Mouse (Mus musculus): Measurements from ENCODE around the gene Itgb7. TPM values are rescaled to one million over a fixed set of nuclear protein-coding genes. Genes with fewer than 3 reads are reported as not detected.
A peak's percentile ranks its signal among the peaks of the same experiment; 100 is the strongest.

Itgb7 gene
- 1 to 10 TPM in 2 of 4 experiments, under 1 TPM in 2; 0.34 to 1.8 (median 1.0) TPM for total RNA-seq (2022)

DNA sequence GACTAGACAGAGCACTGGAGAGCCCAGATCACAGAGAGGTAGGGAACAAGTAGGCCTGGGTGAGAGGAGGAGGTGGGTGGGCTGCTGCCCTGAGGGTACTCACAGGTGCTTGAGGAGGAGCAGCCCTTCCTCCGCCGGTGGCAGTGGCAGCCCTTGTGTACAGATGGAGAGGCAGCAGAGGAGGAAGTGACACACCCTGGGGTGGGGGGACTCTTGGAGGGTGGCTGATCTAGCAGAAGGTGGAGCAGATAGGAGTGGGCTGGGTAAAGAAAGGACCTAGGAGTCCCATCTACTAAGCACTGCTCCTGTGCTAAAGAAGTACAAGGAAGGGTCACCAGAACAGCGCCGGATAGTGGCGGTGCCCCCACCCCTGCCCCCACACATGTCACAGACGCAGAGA is at the start of gene Itgb7:
Itgb7 (minus strand) TSS at position 197 of the 400 bp plus-strand sequence.
- no peak for DNase-seq (ENCODE audit: low spot score in 2 of 2)

DNA sequence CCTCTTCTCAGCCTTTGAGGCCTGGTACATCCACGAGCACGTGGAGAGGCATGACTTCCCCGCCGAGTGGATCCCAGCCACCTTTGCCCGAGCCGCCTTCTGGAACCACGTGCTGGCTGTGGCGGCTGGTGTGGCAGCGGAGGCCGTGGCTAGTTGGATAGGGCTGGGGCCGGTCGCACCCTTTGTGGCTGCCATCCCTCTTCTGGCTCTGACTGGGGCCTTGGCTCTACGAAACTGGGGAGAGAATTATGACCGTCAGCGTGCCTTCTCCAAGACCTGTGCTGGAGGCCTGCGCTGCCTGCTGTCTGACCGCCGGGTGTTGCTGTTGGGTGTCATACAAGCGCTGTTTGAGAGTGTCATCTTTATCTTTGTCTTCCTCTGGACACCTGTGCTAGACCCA is 48.9 kb upstream of the Itgb7 start:
- DNase-seq (ENCODE audit: low spot score in 2 of 2) = no peak

DNA sequence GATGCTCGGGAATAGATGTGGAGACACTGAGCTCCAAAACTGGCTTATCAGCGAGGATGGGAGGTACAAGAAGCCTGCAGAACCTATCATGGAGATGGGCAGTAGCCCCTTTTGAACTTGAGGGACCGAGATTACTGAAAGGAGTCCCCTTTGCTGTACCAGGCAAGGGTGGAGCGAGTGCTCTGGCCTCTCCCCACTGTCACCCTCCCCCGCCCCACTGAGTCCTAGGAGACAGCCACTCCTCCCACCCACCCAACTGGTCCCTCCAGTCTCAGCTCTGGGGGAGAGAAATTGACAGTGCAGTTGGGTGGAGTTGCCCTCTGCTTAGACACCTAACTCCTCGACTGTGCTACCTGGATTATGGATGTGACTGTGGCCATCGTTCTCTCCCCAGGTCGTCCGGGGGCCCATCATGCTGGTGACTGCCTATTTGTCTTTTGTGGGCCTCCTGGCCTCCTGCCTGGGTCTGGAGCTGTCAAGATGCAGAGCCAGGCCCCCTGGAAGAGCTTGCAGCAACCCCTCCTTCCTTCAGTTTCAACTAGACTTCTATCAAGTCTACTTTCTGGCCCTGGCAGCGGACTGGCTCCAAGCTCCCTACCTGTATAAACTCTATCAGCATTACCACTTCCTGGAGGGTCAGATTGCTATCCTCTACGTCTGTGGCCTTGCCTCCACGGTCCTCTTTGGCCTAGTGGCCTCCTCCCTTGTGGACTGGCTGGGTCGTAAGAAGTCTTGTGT is 48.2 kb upstream of the Itgb7 start:
- DNase-seq (ENCODE audit: low spot score in 2 of 2) = no peak

DNA sequence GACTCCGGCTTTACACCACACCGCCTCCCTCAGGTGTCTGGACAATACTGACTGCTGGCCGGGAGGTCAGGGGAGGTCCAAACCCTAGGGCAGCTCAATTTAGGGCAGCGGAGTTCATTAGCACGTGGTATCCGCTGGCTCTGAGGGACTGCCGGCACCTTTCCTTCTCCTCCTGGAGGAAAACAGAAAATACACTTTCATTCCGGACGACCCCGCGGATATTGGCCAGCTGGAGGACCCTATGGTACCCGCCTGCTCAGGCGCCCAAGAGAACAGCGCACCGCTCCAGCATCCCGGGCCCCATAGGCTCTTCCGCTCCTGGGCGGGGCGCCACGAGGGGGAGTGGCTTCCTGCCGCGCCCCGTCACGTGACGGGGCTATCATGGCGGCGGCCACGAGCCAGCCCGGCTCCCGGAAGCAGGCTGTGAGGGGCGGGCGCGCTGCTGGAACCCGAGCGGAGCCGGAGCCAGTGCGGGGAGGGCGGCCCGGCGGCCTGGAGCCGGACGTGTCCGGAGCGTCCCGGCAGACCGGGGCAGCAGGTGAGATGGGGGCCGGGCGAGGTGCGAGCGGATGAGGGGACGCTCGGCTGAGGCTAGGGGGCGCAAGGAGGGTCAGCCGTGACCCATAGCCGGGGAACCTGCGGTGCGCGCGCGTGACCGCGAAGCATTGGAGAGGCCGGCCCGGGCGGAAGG is 47.5 kb upstream of the Itgb7 start, which contains the start of gene Mfsd5:
Mfsd5 (plus strand) TSS at position 363 of the 691 bp plus-strand sequence.
- DNase-seq (ENCODE audit: low spot score in 2 of 2) = peak; percentile 76 to 82

DNA sequence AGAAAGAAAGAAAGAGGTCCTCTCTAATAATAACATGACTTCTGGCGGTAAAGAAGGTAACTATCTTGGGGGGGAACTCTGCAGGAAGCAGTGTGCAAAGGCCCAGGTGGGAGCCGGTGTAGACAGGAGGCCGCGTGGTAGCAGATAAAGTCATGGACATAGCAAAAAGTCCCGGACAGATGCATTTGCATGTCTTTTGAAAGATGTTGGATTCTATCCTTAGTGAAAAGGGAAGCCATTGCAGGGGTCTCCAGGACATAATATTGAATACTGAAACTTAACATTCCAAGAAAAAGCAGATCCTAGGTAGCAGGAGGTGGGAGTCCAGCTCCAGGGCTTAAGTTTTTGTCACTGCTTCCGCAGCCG is 47.0 kb upstream of the Itgb7 start:
- no peak for DNase-seq (ENCODE audit: low spot score in 2 of 2)

DNA sequence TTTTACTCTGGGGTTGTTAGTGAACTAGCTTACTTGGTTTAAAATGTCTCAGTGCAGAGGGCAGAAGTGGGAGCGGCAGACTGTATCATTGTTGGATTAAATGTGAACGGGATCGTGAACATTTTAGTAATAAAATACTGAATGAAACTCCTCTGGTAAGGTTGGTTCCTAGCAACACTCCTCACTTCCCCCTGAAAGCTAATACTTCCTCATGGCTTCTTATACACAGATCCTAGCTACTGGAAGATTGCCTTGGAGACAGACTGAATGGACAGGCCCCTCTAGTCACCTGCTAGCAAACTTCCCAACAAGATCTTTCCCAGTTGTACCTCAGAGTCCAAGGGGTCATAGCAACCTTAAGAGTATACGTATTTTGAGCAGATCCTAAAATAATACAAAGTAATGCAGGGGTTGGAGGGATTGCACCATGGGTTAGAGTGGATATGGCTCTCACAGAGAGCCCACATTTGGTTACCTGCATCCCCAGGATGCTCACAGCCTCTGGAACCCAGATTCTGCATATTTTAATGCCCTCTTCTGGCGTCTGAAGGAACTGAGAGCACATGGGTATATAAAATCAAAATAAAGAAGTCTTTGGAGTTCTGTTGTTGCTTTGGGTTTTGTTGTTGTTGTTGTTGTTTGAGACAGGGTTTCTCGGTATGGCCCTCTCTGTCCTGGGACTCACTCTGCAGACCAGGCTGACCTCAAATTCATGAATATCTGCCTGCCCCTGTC is 42.4 kb upstream of the Itgb7 start:
- no peak for DNase-seq (ENCODE audit: low spot score in 2 of 2)

DNA sequence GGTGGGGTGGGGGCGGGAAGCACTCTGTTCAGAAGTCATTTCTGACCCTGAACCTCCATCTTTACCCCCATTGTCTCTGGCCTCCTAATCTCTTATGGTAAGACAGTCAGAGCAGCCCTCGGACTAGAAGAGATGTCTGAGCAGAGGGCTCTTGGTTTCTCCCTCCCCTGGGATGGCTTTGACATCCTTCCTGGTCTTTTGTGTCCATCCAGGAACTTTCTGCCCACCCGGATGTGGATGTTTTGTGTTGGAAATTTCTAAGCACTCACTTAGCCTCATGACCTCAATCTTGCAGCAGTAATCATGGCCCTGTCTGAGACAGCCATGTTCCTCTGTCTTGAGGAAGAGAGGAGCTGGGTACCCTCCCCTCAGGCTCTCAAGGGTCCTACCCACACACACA is 39.7 kb upstream of the Itgb7 start:
- no peak for DNase-seq (ENCODE audit: low spot score in 2 of 2)

DNA sequence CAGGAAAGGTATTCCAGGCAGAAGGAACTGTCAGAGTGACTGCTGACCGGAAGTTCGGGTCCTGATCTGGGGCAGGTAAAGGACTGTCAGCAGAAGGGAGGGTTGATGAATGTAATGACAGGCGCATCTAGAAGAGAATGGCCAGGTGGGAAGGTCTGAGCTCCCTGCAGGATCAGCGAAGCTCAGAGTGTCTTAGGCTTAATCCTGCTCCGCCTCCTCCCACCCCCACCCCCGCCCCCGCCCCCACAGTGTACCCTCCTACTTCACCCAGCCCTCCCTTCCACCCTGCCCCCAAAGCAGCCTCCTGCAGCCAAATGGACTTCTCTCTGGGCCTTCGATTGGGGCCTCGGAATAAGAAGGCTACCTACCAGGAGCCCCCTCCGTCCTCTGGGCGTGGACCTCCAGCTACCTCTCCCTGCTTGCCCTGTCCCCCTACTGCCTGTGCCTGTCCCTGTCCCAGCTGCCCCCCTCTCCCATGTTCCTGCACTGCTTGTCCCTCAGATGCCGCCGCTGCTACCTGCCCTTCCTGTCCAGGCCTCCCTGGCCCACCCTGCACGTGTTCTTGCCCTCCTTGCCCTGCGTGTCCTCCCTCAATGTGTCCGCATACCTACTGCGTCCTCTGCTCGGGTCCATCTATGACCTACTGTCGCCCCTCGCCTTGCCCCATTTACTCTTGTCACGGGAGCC is 38.7 kb upstream of the Itgb7 start, which contains the start of gene Gm9918:
Gm9918 (plus strand) TSS at position 290 of the 687 bp plus-strand sequence.
- DNase-seq (ENCODE audit: low spot score in 2 of 2) = no peak

DNA sequence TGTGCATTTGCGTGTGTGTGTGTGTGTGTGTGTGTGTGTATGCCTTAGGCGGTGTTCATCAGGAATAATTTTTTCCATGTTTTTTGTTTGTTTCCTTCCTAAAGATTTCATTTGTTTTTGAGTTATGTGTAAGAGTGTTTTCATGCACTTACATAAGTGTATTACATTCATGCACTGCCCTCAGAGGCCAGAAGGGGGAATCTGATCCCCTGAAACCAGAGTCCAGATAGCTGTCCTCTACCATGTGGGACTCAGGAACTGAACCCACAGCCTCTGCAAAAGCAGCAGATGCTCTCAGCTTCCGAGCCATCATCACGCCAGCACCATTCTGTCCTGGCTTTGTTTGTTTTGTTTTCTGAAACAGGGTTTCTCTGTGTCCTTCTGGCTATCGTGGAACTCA is 33.8 kb upstream of the Itgb7 start:
- no peak for DNase-seq (ENCODE audit: low spot score in 2 of 2)

DNA sequence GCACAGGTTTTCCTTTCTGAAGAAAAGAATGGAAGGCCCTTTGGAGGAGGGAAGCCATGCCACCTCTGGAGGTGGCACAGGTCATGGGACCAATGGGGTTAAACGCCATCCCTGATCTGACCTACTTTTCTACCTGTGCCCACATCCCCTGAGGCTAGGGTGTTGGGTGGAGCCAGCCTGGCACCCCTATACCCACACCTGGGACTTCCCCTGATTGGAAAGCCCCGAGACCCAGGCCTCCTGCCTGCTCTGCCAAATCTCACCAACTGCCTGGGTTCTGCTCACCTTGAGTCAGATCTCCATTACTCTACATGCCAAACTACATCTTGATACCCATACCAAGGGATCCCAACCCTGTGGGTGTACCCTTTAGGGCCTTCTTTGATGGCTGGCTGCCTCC is 31.3 kb upstream of the Itgb7 start:
- no peak for DNase-seq (ENCODE audit: low spot score in 2 of 2)

DNA sequence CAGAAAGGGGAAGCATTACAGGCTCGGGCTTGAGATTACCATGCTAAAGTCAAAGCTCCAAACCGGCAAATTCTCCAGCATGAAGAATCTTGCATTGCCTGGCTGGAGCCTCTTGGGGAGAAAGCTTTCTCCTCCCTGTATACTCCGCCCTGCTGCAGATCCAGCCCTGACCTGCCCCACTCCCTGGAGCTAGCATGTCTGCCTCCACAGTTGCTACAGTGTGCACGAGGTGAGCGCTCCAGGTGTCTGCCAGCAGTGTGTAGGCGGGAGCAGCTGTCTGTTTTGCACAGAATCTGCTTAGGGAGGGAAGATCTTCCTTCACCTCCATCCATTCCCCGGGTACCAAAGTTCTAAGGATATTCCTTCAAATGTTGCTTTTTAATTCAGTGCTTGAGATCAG is 30.8 kb upstream of the Itgb7 start:
- no peak for DNase-seq (ENCODE audit: low spot score in 2 of 2)

DNA sequence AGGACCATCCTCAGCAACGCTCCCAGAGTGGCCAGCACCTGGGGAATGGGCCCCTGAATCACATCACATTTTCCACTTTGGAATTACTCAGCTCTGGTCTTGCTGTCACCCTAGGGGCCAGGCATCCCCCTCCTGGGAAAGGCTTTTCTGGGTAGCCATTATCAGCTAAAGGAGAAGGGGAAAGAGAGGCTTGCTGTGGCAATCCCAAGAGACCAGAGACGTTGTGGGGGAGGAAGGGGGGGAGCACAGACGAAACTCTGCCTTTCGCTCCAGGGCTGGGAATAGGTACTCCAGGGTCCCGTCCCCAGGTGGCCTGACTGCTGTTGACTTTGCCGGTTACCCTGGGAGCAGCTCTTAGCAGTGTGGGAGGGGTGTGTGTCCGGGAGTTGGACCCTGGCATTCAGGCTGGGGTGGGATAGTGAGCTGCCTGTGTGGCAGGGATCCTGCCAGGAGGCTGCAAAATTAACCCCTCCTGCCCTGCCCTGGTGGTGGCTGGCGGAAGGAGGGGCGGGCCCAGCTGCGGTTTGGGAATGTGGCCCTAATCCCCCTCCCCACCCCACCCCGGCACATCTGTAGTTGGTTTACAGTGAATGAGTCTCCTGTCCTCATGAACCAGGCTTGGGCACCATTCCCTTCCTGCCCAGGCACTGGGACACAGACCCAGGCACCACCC is 27.0 kb upstream of the Itgb7 start:
- no peak for DNase-seq (ENCODE audit: low spot score in 2 of 2)

DNA sequence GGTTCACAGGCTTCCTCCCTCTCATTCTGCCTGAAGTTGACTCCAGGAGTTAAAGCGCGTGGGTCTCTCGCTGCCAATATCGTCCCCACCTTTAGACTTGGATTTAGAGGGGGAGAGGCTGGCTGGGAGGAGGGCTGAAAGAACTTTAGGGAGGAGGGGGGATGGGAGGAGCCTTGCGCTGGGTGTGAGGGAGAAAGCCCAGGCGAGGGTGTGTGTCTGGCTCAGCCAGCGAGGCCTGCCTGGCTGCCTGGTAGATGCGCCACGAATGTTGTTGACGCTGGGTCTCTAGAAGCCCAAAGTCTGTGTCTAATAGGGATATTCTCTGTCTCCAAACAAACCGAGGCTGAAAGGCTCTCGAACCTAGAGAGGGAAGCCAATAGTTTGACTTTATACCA is 26.3 kb upstream of the Itgb7 start:
- DNase-seq (ENCODE audit: low spot score in 2 of 2) = peak in 1 of 2 experiments; percentile 59

DNA sequence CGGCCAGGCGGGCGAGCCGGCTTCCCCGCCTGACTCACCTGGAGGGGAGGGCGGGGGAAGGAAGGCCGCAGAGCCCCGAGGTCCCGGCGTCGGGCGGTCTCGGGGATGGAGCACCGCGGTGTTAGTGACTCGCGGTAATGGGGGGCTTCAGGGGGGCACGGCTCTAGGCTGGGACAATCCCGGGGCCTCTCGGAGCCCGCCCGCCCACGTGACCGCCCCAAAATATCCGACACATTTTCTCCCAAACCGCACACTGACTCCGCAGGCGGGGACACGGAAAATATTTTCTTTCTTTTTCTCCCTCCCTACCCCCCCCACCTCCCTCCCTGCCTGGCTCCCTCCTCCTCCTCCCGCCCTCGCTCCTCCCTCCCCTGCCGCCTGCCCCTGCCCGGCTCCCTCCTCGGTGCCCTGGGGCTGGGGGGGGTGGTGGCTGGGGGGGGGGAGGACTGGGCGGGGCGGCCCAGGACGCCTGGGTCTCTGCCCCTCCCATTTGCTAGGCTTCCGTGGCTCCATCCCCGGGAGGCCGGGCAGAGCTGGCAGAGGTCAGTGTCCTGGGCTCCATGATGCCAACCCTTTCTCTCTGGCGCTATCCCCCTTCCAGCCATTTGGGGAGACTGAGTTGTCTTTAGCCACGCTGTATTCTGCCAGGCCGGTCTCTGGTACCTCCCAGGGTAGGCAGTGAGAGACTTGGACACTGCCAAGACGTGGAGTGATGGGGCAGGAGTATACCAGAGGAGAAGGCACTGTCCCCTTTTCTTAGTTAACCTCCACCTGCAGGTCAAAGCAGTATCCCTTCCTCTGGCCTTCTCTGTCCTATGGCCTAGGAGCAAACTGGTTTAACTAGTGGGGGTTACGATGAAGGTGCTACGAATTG is 25.7 kb upstream of the Itgb7 start, which contains the start of gene Rarg:
Rarg (minus strand) TSS at position 316 of the 874 bp plus-strand sequence.
- no peak for DNase-seq (ENCODE audit: low spot score in 2 of 2)

DNA sequence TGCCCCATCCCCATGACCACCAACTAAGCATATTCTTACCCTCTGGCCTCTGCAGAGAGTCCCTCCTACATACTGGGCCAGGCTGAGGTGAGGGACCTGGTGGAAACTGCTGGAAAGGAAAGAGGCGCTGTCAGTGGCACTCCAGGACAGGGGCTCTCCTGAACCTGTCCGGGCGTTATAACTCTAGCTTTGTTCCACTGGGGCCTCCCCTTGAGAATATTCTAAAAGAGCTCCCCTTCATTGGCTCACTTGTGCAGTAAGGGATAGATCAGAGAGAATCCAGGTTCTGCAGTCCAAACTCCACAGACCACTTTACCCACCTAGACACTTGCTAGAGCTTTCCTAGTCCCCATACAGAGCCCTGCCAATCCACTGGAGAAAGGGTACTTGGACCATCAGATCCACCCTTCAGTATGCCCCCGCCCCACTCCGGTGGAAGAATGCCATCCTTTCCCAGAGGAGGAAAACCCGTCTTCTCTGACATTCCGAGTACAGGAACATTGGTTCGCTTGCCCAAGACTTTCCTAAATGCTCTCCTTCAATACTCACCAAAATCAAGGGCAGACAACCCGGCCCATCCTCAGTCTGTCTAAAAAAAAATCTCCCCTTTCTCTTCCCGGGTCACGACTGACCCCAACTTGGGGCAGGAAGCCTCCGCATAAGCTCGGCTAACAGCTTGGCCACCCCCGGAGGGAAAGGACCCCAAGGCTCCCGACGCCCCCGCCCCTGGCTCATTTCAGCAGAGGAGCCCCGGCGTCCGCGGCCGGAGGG is 24.9 kb upstream of the Itgb7 start:
- no peak for DNase-seq (ENCODE audit: low spot score in 2 of 2)

DNA sequence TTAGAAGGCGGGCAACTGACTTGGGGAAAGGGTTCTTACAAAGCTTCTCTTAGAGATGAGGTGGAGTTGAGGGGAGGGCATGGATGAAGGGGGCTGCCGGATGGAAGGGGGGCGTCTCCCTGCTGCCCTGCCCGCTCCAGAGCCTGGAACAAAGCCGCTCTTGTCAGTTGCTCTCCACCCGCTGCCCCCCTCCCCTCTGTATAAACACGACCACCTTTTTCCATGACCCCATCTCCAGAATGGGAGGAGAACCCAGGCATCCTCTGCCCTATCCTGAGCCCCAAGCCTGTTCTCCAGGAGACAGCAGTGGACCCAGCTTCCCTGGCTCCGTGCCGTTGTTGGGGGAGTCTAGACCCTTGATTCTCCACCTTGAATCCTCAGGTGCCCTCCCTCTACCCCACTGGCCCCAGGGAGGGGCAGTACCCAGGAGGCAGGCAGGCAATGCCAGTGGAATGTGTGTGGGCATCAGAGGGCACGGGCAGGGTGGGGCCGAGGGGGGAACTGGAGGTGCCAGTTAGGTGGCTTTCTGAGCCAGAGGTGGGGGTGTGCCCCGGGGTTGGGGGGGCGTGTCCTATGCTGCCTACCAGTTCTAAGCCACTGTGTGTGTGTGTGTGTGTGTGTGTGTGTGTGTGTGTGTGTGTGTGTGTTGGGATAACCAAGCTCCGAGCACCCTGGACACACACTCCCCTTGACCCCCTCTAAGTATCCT is 24.0 kb upstream of the Itgb7 start:
- DNase-seq (ENCODE audit: low spot score in 2 of 2) = no peak

DNA sequence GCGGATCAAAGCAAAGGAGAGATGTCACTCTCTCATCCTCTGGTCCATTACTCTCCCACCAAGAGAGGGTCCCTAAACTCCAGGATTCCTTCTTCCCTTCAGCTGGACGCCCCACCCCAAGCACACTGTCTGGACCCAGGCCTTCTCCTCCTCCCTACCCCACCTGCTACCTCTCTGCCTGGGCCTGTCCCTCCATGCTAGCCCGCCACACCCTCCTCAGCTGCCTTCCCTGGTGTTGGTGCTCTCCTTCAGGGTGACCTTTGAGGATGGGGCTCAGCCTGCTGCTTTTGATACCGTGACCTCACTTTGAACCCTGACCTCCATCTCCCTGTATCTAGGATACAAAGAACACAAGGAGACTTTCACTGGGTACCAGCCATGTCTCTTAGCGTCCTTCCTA is 18.8 kb upstream of the Itgb7 start:
- no peak for DNase-seq (ENCODE audit: low spot score in 2 of 2)

DNA sequence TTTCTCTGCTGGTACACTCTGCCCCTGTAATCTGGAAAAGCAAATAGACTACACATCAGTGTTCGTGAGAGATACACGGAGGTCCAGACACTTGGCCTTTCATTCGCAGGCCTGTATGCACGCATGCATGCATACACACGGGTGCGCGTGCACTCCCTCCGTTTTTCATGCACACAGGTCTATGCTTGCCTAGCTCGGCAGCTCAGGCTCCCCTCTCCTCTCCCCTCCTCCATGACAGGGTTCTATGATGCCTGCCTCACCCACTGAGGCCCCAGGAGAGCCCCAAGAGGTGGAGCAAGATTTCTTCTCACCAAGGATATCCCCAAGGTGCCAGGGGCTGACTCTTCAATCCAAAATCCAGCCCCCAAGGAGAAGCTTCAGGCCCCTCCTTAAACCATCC is 18.2 kb upstream of the Itgb7 start:
- no peak for DNase-seq (ENCODE audit: low spot score in 2 of 2)

DNA sequence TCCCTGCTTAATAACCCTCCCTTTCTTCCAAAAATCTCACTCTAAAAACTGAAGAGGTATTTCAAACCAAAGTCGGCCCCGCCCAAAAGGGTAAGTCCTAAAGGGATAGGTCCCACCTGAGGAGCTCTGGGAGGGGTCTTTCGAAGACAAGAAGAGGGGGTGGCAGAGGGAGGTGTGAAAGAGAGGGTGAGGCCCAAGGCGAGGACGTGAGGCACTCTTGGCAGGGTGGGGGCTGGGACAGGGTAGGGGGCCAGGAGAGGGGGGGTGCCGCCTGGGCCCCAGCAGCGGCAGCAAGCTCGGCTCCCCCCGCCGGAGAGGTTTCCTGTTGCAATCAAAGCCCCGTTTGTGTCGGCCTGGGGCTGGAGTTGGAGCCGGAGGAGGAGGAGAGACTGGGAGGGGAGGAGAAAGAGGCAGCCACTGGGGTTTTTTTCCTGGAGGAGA is 17.5 kb upstream of the Itgb7 start:
- DNase-seq (ENCODE audit: low spot score in 2 of 2) = no peak
